Mouse (Mus musculus) adrenal gland, adult 18-20 months (tissue): Measurements from ENCODE around the gene Kmt2e. TPM values are rescaled to one million over a fixed set of nuclear protein-coding genes. Genes with fewer than 3 reads are reported as not detected.

Source experiments
- DNase-seq, 2 experiments: peaks; one replicate each; pipeline ENCODE4 v3.0.0; 2021 to 2022; ENCODE audit warnings: low spot score in 2 of 2
- total RNA-seq, 2 experiments: library from RNA; stranded (reverse); gene quantifications; 1 replicate in 1 of 2; 2 replicates in 1 of 2; pipeline ENCODE4 v1.2.3; 2021

Kmt2e gene
- total RNA-seq, 2 experiments from 2014 or later = 58.3 to 69.8 TPM

DNA sequence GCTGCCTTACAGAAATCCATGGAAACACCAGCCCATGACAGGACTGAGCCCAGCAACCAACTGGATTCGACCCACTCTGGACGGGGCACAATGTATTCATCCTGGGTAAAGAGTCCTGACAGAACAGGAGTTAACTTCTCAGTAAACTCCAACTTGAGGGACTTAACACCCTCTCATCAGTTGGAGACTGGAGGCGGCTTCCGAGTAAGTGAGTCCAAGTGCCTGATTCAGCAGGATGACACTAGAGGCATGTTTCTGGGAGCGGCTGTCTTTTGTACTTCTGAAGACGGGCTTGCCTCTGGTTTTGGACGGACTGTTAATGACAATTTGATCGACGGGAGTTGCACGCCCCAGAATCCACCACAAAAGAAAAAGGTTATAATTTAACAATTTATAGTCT lies 63.7 kb downstream of the Kmt2e start:
- no peak for DNase-seq

DNA sequence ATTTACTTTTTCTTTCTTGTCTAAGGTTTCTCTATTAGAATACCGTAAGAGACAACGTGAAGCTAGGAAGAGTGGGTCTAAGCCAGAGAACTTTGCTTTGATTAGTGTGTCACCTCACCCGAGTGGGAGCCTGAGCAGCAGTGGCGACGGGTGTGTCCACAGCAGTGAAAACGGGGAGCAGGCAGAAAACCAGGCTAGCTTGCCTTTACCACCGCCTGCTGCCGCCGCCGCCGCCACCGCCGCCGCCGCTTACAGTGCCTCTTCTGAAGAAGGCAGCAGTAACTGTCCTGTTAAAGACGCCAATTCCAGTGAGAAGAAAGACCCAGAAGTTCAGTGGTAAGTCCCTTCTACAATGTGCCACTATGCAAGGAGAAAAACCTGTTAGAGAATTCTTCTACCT lies 65.0 kb downstream of the Kmt2e start:
- DNase-seq = no peak

DNA sequence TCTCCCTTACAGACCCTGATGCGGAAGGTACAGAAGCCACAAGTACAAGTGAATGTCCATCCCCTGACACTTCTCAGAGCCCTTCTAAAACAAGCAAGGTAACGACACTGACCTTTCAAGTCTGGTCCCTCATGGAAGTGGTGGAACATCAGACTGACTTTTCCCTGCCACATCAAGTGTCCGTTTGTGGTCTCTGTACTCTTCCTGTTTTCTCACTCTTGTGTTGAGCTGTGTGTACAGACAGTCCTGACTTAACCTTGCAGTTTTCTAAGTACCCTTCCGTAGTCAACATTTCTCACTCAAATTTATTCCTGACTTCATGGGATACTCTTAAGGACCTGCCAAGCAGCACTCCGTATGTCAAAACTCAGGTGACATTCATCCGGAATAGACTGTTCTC lies 66.5 kb downstream of the Kmt2e start:
- DNase-seq = no peak

DNA sequence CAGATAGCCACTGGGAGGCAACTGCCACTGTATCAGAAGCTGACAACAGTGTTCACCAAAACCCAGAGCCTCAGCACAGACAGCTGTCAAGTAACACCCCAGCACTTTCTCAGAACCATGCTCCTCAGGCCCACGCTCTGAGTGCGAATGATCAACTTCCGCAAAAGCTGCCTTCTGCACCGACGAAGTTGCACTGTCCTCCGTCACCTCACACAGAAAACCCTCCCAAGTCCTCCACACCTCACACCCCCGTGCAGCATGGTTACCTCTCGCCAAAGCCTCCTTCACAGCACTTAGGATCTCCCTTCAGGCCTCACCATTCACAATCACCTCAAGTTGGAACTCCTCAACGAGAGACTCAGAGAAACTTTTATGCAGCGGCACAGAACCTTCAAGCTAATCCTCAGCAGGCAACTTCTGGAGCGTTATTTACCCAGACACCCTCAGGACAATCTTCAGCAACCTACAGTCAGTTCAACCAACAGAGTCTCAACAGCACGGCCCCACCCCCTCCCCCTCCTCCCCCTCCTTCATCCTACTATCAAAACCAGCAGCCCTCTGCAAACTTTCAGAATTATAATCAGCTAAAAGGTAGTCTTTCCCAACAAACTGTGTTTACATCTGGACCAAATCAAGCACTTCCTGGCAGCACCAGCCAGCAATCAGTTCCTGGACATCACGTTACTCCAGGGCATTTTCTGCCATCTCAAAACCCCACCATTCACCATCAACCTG lies 67.5 kb downstream of the Kmt2e start:
- DNase-seq = no peak

- no peak for DNase-seq
These were observed 68.2 kb downstream of the Kmt2e start for GRCm38 (mm10) chr5:23502317-23502937.

DNA sequence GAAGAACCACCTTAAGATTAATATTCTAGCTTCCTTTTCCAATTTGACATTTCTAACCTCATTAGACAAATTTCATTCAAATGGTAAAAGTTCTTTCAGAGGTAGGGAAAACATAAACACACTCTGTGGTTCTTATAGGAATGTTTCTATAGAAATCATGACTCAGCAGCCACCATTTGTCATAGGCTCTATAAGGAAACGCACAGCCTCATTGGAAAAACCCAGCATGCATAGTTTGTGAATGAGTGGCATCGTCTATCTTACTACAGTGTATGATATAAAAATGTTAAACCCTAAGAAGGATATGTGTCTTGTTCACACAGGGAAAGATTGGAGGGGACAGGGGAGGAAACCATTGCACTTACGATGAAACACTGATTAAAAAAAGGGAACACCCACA lies 71.3 kb downstream of the Kmt2e start:
- DNase-seq = no peak

GRCm38 (mm10) chr5:23507210-23507609 lies 73.0 kb downstream of the Kmt2e start:
- no peak for DNase-seq

DNA sequence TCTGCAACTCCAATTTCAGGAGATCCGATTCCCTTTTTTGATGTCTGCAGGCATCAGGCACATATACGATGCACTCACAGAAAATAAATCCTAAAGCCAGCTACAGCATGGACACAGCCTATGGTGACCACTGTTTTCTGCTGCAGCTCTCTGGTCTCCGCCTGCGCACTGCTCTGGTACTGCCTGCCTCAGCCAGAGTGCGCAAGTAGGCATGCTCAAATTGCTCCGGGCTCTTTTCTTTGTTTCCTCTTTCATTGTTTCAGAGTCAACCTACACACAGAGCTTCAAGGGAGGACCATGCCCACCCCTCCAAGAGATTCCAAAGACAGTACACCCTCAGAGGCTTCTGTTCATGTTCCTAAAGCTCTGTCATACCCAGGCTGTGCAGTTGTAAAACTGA lies 74.4 kb downstream of the Kmt2e start:
- DNase-seq = no peak

DNA sequence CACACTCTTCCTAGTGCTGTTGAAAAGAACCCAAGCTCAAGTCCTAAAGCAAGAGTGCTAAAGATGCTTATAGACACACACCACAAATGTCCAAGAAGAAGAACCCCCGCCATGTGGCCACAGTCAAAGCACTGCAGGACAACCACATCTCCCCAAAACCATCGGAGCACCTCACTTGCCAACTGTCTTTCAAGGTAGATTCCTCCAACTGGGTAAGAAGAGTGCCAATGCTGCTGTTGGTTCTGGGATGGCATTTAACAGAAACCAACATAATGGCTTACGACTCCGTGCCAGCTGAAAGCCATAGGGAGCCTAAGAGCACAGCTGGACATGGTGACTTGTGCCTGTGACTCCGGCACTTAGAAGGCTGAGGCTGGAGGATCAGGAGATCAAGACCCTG lies 77.2 kb downstream of the Kmt2e start:
- DNase-seq = no peak

DNA sequence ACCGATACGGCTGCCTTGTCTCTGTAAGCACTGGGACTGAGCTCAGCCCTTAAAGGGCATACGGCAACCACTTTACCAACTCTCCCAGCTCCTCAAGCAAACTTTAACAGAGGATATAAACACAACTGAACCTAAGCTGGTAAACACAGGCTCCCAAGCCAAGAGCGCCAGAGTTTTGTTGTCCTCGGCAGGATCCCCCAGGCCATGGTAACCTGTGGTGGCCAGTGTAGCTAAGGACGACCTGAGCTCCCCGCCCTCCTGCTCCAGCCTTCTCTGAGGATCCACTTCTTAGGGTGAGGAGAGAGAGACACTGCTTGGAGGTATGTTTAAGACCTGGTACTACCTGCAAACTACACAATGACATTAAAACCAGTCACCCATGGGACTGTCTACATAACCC lies 78.3 kb downstream of the Kmt2e start:
- no peak for DNase-seq

- no peak for DNase-seq
These were observed 79.2 kb downstream of the Kmt2e start for GRCm38 (mm10) chr5:23513468-23513867.

DNA sequence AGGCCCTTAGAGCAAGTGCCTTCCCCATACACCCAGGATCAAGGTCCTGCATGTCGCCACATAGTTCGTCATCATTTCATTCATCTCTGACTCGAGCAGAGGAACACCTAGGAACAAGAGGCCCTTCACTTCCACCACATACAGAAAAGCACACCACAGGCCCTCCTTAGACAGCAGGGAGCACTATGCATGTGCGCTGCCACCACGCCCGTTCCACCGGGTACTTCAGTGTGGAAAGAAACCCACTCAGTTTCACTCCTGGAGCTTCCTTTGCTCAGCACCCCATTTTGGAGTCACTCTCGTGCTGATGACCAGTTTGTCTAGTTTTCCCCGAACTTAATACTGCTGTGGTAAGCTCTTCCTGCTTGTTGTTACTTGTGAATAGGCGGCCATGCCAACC lies 80.8 kb downstream of the Kmt2e start:
- DNase-seq = no peak

DNA sequence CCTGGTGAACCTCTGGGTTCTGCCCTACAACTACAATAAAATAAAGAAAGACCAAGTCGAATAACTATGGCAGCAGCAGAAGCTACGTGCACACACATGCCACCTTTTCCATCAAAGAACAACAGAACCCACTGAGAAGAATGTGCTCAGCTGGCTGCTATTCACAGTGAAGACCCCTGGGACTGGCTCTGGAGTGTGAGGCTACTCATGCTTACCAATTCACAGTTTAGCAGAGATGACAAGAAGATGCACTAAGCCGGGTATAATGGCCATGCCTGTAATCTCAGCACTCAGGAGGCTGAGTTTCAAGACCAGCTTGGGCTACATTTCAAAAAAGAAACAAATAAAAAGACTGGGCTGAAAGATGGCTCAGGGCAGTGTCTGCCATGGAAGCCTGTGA lies 82.7 kb downstream of the Kmt2e start:
- DNase-seq = no peak

- DNase-seq = no peak
These were observed 83.6 kb downstream of the Kmt2e start for GRCm38 (mm10) chr5:23517839-23518238.

DNA sequence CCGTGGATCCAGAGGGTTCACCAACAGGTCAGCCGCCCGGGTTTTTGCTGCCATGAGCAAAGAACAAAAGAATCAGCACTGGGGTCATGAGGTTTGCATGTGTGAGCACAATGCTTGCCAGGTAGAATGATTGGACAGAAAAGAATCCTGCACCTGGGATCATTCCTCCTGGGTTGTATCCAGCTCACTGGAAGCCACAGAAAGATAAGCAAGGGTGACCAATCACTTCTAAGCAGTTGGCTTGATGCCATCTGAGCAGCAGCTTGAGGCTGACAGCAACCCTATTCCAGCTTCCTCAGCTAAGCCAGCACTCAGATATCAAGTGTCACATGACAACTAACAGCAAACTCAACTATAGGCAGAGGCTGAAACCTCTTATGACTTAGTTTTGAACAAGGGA lies 84.4 kb downstream of the Kmt2e start:
- DNase-seq = no peak

GRCm38 (mm10) chr5:23519679-23520078 lies 85.4 kb downstream of the Kmt2e start:
- DNase-seq = no peak

DNA sequence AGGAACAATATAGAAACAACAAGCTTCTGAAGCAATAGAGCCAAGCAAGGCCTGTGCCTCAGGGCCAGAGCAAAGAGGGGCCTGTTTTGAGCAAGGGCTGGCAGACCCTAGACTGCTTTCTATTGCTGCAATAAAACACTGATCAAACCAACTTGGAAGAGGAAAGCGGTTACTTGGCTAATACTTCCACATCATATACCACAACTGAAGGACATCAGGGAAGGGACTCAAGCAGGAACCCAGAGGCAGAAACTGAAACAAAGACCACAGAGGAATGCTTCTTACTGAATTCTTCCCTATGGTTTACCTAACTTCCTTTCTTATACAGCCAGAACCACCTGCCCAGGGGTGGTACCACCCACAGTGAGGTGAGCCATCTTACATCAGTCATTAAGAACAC lies 87.4 kb downstream of the Kmt2e start:
- no peak for DNase-seq

DNA sequence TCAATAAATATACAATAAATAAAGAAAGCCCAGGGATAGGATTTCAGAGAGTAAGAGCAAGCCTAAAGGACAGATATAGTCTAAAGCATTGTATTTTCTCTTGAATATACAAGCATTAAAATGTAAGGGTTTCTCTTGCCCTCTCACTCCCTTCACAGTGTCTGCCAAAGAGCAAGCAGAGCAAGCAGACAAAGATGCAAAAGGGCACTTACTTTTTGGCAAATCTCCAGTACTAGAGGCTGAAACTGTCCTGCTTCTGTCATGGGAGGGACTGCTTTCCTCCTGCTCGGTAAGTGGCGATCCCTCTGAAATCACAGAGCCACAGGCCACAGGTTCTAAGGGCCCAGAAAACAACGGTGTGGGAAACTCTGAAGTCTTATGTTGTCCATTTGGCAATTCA lies 89.7 kb downstream of the Kmt2e start:
- DNase-seq = no peak

GRCm38 (mm10) chr5:23524621-23525020 lies 90.4 kb downstream of the Kmt2e start:
- no peak for DNase-seq

DNA sequence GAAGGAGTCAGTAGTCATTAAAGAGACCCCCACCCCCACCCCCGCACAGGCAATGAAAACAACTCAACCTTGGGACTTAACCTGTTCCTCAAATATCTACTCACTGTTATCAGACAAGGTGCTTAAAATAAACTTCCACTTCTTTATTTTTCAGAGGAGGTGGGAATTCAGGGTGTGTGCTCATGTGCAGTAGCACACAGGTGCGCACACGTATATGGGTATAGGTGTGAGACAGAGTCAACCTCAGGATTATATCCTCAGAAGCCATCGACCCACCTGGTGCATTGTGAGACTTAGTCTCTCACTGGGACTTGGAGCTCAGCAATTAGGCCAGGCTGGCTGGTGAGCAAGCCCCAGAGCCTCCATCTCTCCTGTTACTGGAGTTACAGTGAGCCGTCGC lies 96.9 kb downstream of the Kmt2e start:
- DNase-seq = no peak

DNA sequence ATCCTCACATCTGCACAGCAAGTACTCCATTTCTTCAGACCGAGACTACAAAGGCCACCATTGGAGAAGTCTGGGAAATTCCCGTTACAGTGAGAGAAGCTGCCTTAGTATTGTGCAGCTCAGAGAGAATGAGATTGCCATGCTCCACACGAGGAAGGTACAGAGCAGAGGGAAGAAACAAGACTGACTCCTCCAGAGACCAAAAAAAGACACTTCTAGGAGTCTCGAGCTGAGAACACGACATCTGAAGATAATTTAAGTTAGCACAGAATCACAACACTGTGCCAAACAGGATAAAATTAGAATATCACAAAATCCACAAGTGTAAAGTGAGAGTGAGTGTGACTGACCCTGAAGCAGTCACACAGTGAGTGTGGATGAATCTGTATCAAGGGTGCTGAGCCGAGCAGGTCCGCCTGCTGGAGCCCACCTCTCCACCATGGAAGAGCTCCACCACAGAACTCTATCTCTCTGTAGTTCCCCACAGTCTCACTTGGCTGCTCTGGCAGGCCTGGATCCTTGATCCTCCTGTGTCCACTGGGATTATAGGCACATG lies 97.4 kb downstream of the Kmt2e start:
- DNase-seq = no peak

- no peak for DNase-seq
These were observed 101.5 kb downstream of the Kmt2e start for GRCm38 (mm10) chr5:23535692-23536091.

DNA sequence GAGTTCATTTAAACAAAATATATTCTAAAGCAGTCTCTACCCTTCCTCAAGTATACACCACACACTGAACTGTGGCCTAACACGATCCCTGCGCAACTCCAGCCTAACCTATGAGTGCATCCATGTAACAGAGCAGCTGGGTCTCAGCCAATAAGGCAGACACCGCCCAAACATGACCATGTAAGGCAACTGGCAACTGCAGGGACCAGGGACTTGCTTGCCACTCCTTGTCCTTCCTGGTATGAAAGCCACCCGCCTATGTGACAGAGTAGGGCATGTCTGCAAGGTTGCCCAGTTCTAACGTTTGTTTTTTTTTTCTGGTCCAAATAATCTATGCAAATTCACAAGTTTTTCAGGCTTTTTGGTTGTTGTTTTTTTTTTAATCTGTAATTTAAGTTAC lies 117.4 kb downstream of the Kmt2e start:
- DNase-seq = no peak
